Mouse (Mus musculus): ENCODE results near the gene Mier3.
"Not testable (repeated sequence)": the region's sequence is repeated elsewhere in the genome, so short reads cannot be mapped to it uniquely, and the experiment has no call there.

Mier3 gene

GRCm38 (mm10) chr13:111703952-111704351 lies 23.2 kb downstream of the Mier3 start:
- not testable (repeated sequence) for DNase-seq

GRCm38 (mm10) chr13:111710531-111710930 lies 29.8 kb downstream of the Mier3 start:
- DNase-seq = no peak

- no peak for DNase-seq
These were observed 38.9 kb downstream of the Mier3 start for GRCm38 (mm10) chr13:111719726-111720125.

- no peak for DNase-seq
These were observed 44.0 kb downstream of the Mier3 start for GRCm38 (mm10) chr13:111724811-111725164.

- peak; percentile 98 for DNase-seq
These were observed 44.6 kb downstream of the Mier3 start for GRCm38 (mm10) chr13:111725165-111726077.

GRCm38 (mm10) chr13:111726898-111727297 lies 46.1 kb downstream of the Mier3 start:
- no peak for DNase-seq

- DNase-seq = no peak
These were observed 60.6 kb downstream of the Mier3 start for GRCm38 (mm10) chr13:111741204-111741990.

GRCm38 (mm10) chr13:111741991-111742615 lies 61.3 kb downstream of the Mier3 start:
- no peak for DNase-seq

- DNase-seq = no peak
These were observed 63.6 kb downstream of the Mier3 start for GRCm38 (mm10) chr13:111744233-111745000.

- DNase-seq = no peak
These were observed 64.4 kb downstream of the Mier3 start for GRCm38 (mm10) chr13:111745216-111745615.

GRCm38 (mm10) chr13:111746831-111747230 lies 66.1 kb downstream of the Mier3 start:
- DNase-seq = no peak

- DNase-seq = no peak
These were observed 67.7 kb downstream of the Mier3 start for GRCm38 (mm10) chr13:111748301-111749062.

- no peak for DNase-seq
These were observed 72.5 kb downstream of the Mier3 start for GRCm38 (mm10) chr13:111753321-111753720.

- DNase-seq = no peak
These were observed 74.6 kb downstream of the Mier3 start for GRCm38 (mm10) chr13:111755377-111755776.

- no peak for DNase-seq
These were observed 75.2 kb downstream of the Mier3 start for GRCm38 (mm10) chr13:111755937-111756336.

- no peak for DNase-seq
These were observed 76.2 kb downstream of the Mier3 start for GRCm38 (mm10) chr13:111756986-111757385.

- DNase-seq = no peak
These were observed 81.7 kb downstream of the Mier3 start for GRCm38 (mm10) chr13:111762526-111762925.

All from kidney, adult 11 months (tissue).